Mouse (Mus musculus) hindbrain, embryonic 11.5 days (tissue): ENCODE results near the gene Reep3. TPM values are rescaled to one million over a fixed set of nuclear protein-coding genes. Genes with fewer than 3 reads are reported as not detected.
A peak's percentile ranks its signal among the peaks of the same experiment; 100 is the strongest.

Experiments
- ATAC-seq: fragments of 200-750 bp; cut with Nextera tagmentation; 2 replicates; pipeline ENCODE4 v1.8.0; 2017; ENCODE audit warnings: mild to moderate bottlenecking, moderate TSS enrichment, moderate library complexity; ENCODE audit not compliant: low FRiP score
- DNase-seq: peaks from one replicate; pipeline ENCODE4 v3.0.0-alpha.2; 2015; ENCODE audit warnings: low spot score
- H3K27ac ChIP-seq: fragments of 300-500 bp; sonication (generic); 2 replicates; pipeline ENCODE4 v1.5.1; 2014; ENCODE audit warnings: mild to moderate bottlenecking, low read depth, low read length
- H3K27me3 ChIP-seq: fragments of 300-500 bp; sonication (generic); 2 replicates; pipeline ENCODE4 v1.6.1; 2014; ENCODE audit warnings: mild to moderate bottlenecking, low read length, moderate library complexity, mixed read lengths; ENCODE audit not compliant: control insufficient read depth, insufficient read depth
- H3K36me3 ChIP-seq: fragments of 300-500 bp; sonication (generic); 2 replicates; pipeline ENCODE4 v1.6.1; 2014; ENCODE audit warnings: mild to moderate bottlenecking, low read length, moderate library complexity, mixed read lengths; ENCODE audit not compliant: control insufficient read depth, insufficient read depth
- H3K4me1 ChIP-seq: fragments of 300-500 bp; sonication (generic); replicated peaks from 2 replicates; pipeline ENCODE4 v1.6.1; 2014; ENCODE audit warnings: low read length, mixed read lengths; ENCODE audit not compliant: control insufficient read depth, insufficient read depth
- H3K4me2 ChIP-seq: fragments of 300-500 bp; sonication (generic); replicated peaks from 2 replicates; pipeline ENCODE4 v1.6.1; 2014; ENCODE audit warnings: mild to moderate bottlenecking, low read depth, low read length
- H3K4me3 ChIP-seq: fragments of 300-500 bp; sonication (generic); 2 replicates; pipeline ENCODE4 v1.5.1; 2014; ENCODE audit warnings: low read depth, low read length
- H3K9ac ChIP-seq: fragments of 300-500 bp; sonication (generic); 2 replicates; pipeline ENCODE4 v1.6.1; 2014; ENCODE audit warnings: low read depth, low read length
- H3K9me3 ChIP-seq: fragments of 300-500 bp; sonication (generic); 2 replicates; pipeline ENCODE4 v1.6.1; 2016; ENCODE audit warnings: low read length; ENCODE audit not compliant: control insufficient read depth
- WGBS: fragments of 180-500 bp; shearing (Covaris S2); extraction: QIAGEN DNeasy Blood & Tissue Kit; methylation state at CpG from one replicate; pipeline ENCODE4 v1.1.7; 2014; 5-methylcytosine and 5-hydroxymethylcytosine counted together
- polyA plus RNA-seq: library from polyadenylated mRNA; unstranded; fragments of >200 nt; fragmentation: Nextera tagmentation; extraction: Ambion mirVana; gene quantifications from 2 replicates; pipeline ENCODE4 v1.2.1, GENCODE M21; 2014

Gene Reep3
- polyA plus RNA-seq, 1 experiment from 2014 or later, result 53.8 TPM

- Histone ChIP-seq H3K9me3 (no peaks in the 10 kb centered on the region), H3K9ac (no peak overlapping the region), H3K36me3 (no peaks in the 10 kb centered on the region), H3K27me3 (no peaks in the 10 kb centered on the region), H3K4me1 (no peaks in the 10 kb centered on the region), H3K4me3 (no peak overlapping the region), H3K4me2 (no peak overlapping the region), H3K27ac (no peak overlapping the region)
- 93% methylated on average over 10 of the region's 10 CpGs for WGBS
- no peak for ATAC-seq
- no peak for DNase-seq
Observed at GRCm38 (mm10) chr10:67069013-67069412, 27.7 kb downstream of the Reep3 start.

GRCm38 (mm10) chr10:67066421-67066820, 30.3 kb downstream of the Reep3 start:
- Histone ChIP-seq H3K36me3 (no peaks in the 10 kb centered on the region), H3K9ac (no peak overlapping the region), H3K27ac (no peak overlapping the region), H3K27me3 (no peaks in the 10 kb centered on the region), H3K4me2 (no peak overlapping the region), H3K4me3 (no peak overlapping the region), H3K9me3 (no peaks in the 10 kb centered on the region), H3K4me1 (peaks cover 3% of the 10 kb centered on the region; the same call in 1 of the 2 replicates)
- 58% methylated on average over 3 of the region's 3 CpGs for WGBS
- ATAC-seq, result peak; percentile 33
- no peak for DNase-seq

- no peaks in the 10 kb centered on the region for H3K36me3 ChIP-seq
- H3K4me3 ChIP-seq, result no peak overlapping the region
- no peak for DNase-seq
- H3K9me3 ChIP-seq, result no peaks in the 10 kb centered on the region
- 53% methylated on average over 5 of the region's 5 CpGs for WGBS
- H3K9ac ChIP-seq, result no peak overlapping the region
- ATAC-seq, result peak; percentile 58; the same call in 1 of the 2 replicates
- no peaks in the 10 kb centered on the region for H3K27me3 ChIP-seq
- H3K4me2 ChIP-seq, result no peak overlapping the region
- H3K4me1 ChIP-seq, result peaks cover 3% of the 10 kb centered on the region; the same call in 1 of the 2 replicates
- no peak overlapping the region for H3K27ac ChIP-seq
Observed at GRCm38 (mm10) chr10:67065927-67066326, 30.8 kb downstream of the Reep3 start.

- ATAC-seq, result no peak
- WGBS, result 85% methylated on average over 7 of the region's 7 CpGs
- no peak overlapping the region for H3K27ac ChIP-seq
Observed at GRCm38 (mm10) chr10:67065277-67065887, 31.4 kb downstream of the Reep3 start.

GRCm38 (mm10) chr10:67061823-67062222, 34.9 kb downstream of the Reep3 start:
- no peaks in the 10 kb centered on the region for H3K9me3 ChIP-seq
- DNase-seq (no peak), ATAC-seq (0 out of 2 replicates have a peak, but pooled peaks have one; percentile 34)
- H3K27me3 ChIP-seq, result no peaks in the 10 kb centered on the region
- whole genome bisulfite sequencing, result 64% methylated on average over 4 of the region's 4 CpGs
- no peak overlapping the region for H3K27ac ChIP-seq
- H3K4me1 ChIP-seq, result peaks cover 3% of the 10 kb centered on the region; the same call in 1 of the 2 replicates
- H3K4me2 ChIP-seq, result no peak overlapping the region
- H3K36me3 ChIP-seq, result no peaks in the 10 kb centered on the region
- no peak overlapping the region for H3K9ac ChIP-seq
- no peak overlapping the region for H3K4me3 ChIP-seq

More at GRCm38 (mm10) chr10:67065277-67065887, 31.4 kb downstream of the Reep3 start:
- H3K36me3 ChIP-seq, result no peaks in the 10 kb centered on the region
- H3K4me3 ChIP-seq, result no peak overlapping the region
- H3K4me2 ChIP-seq, result no peak overlapping the region
- peaks cover 3% of the 10 kb centered on the region; the same call in 1 of the 2 replicates for H3K4me1 ChIP-seq
- no peaks in the 10 kb centered on the region for H3K27me3 ChIP-seq
- H3K9ac ChIP-seq, result no peak overlapping the region
- no peaks in the 10 kb centered on the region for H3K9me3 ChIP-seq
- no peak for DNase-seq

GRCm38 (mm10) chr10:67061367-67061801, 35.4 kb downstream of the Reep3 start:
- WGBS, result 29% methylated on average over 10 of the region's 10 CpGs
- Histone ChIP-seq H3K4me3 (no peak overlapping the region), H3K4me2 (no peak overlapping the region), H3K27ac (no peak overlapping the region), H3K27me3 (no peaks in the 10 kb centered on the region), H3K4me1 (peaks cover 3% of the 10 kb centered on the region; the same call in 1 of the 2 replicates), H3K9ac (no peak overlapping the region), H3K36me3 (no peaks in the 10 kb centered on the region), H3K9me3 (no peaks in the 10 kb centered on the region)
- peak; percentile 43; the same call in 1 of the 2 replicates for ATAC-seq
- peak; percentile 76 for DNase-seq

- no peak overlapping the region for H3K4me3 ChIP-seq
- peaks cover 3% of the 10 kb centered on the region; the same call in 1 of the 2 replicates for H3K4me1 ChIP-seq
- DNase-seq, result no peak
- no peaks in the 10 kb centered on the region for H3K36me3 ChIP-seq
- no peak for ATAC-seq
- no peak overlapping the region for H3K4me2 ChIP-seq
- H3K27me3 ChIP-seq, result no peaks in the 10 kb centered on the region
- H3K9me3 ChIP-seq, result no peaks in the 10 kb centered on the region
- H3K27ac ChIP-seq, result no peak overlapping the region
- no peak overlapping the region for H3K9ac ChIP-seq
- 83% methylated on average over 6 of the region's 6 CpGs for WGBS
Observed at GRCm38 (mm10) chr10:67058702-67059101, 38.0 kb downstream of the Reep3 start.

GRCm38 (mm10) chr10:67058297-67058696, 38.4 kb downstream of the Reep3 start:
- DNase-seq, result no peak
- Histone ChIP-seq H3K9ac (no peak overlapping the region), H3K4me1 (peaks cover 6% of the 10 kb centered on the region), H3K4me2 (no peak overlapping the region), H3K27ac (no peak overlapping the region), H3K4me3 (no peak overlapping the region), H3K9me3 (no peaks in the 10 kb centered on the region), H3K27me3 (no peaks in the 10 kb centered on the region), H3K36me3 (no peaks in the 10 kb centered on the region)
- 88% methylated on average over 7 of the region's 7 CpGs for WGBS
- ATAC-seq, result no peak

GRCm38 (mm10) chr10:67057696-67058095, 39.0 kb downstream of the Reep3 start:
- H3K27ac ChIP-seq, result no peak overlapping the region
- no peaks in the 10 kb centered on the region for H3K27me3 ChIP-seq
- no peaks in the 10 kb centered on the region for H3K36me3 ChIP-seq
- DNase-seq, result no peak
- no peak overlapping the region for H3K4me2 ChIP-seq
- 92% methylated on average over 6 of the region's 6 CpGs for WGBS
- ATAC-seq, result no peak
- peaks cover 6% of the 10 kb centered on the region for H3K4me1 ChIP-seq
- no peaks in the 10 kb centered on the region for H3K9me3 ChIP-seq
- no peak overlapping the region for H3K9ac ChIP-seq
- no peak overlapping the region for H3K4me3 ChIP-seq
